Mouse (Mus musculus): ENCODE data around the gene Zfp704.

DNA sequence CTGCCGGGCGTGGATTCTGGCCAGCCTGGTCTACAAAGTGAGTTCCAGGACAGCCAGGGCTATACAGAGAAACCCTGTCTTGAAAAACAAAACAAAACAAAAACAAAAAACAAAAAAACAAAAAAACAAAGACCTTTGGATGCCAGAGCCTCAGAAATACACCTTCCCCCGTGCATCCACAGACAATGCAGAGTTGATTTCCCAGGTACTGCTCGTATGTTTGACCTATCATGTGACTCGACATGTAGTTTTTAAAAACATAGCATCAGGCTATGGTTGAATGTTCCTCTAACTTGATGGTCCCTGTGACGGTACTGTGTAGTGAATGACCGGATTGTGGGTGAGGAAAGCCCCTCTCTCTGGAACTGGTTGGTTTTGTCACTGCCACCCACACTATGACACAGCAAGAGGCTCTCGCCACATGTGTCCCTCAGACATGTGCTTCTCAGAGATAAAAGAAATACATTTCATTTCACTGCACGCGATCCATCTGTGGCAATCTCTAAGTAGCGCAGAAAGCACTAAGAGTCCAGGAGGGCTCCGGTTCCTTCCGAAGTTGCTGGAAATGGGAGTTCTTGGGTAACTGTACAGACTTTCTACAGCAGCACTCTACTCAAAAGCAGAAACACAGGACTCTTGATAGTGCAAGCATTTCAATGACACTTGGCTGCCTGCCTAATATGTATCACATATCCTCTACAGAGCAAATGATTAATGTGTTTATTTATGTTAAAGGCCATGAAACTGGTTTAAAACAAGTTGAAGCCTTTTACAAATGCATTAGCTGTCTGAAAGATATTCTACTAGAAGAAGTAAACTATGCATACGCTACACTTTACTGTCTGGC is 28.7 kb downstream of the Zfp704 start:
- TF ChIP-seq CTCF (conservative IDR thresholded peaks at IDR 0.05; ENCODE audit: low read length): no peak
- no peak for TF ChIP-seq POU5F1 (IDR thresholded peaks at IDR 0.05; ENCODE audit: borderline replicate concordance, low read length)
- TF ChIP-seq NANOG (IDR thresholded peaks at IDR 0.05; ENCODE audit: borderline replicate concordance, low read length): no peak
